Mouse (Mus musculus): Measurements from ENCODE around the gene Hoxc12. TPM values are rescaled to one million over a fixed set of nuclear protein-coding genes. Genes with fewer than 3 reads are reported as not detected.

Hoxc12 gene
- total RNA-seq, 2 experiments from 2014 or later: not detected

DNA sequence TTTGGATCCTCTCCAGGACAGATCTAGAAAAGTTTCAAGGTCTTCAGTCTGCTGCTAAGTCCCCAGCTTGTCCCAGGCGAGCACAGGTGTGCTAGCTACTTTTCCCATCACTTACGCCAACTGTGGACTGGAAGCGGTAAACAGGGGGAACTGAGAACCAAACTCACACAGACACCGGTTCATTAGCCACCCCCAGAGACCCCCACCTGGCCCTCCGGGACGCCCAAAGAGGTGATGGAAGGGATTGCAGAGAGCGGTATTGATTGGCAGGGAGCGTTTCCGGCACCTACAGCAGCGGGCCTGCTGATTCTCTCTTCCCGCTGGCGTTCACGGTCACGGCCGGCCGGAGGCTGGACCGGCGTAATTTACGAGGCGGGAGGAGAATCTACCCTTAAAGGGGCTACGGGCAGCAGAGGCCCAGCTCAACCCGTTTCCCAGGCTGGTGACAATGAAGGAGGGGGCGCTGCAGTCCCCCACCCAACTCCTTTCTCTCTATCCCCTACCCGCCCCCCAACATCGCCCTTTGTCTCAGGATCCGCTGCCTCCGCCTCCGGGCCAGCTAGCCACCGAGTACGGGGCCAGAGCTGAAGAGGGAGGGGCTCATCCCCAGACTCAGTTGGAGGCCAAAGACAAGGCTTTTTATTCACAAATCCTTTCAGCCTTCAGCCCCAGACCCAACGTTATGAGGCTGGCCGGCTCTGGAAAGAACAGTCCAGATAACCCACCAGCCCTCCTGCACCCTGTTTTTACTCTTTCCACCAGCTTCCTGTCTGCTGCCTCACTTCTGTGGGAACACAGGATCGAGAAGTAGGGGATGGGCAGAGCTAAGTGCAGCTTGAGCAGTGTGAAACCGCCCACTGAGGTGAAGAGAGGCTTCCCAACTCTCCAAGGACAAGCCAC lies 2.9 kb downstream of the Hoxc12 start:
- no peak for DNase-seq

- DNase-seq: no peak
These were observed 6.3 kb downstream of the Hoxc12 start for GRCm38 (mm10) chr15:102942739-102943467.

DNA sequence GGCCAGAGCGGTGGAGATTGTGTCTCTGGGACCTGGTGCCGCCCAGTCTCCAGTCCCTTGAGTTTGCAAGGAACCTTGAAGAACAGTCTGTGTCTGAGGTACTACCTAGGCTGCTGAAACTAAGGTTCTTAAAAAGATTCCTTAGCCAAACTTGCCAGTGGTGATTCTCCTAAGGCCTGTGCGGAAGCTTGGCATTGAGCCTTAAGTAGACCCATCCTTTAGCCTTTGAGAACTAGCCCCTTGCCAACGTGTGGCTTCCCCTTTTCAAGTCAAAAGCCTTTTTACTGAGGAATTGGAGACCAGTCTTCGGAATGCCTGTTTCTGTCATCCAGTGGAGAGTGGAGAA lies 6.9 kb downstream of the Hoxc12 start:
- DNase-seq: no peak

GRCm38 (mm10) chr15:102945185-102946077 lies 8.9 kb downstream of the Hoxc12 start:
- no peak for DNase-seq

GRCm38 (mm10) chr15:102947276-102947675 lies 10.7 kb downstream of the Hoxc12 start:
- no peak for DNase-seq

- no peak for DNase-seq
These were observed 12.3 kb downstream of the Hoxc12 start for GRCm38 (mm10) chr15:102948842-102949241.

DNA sequence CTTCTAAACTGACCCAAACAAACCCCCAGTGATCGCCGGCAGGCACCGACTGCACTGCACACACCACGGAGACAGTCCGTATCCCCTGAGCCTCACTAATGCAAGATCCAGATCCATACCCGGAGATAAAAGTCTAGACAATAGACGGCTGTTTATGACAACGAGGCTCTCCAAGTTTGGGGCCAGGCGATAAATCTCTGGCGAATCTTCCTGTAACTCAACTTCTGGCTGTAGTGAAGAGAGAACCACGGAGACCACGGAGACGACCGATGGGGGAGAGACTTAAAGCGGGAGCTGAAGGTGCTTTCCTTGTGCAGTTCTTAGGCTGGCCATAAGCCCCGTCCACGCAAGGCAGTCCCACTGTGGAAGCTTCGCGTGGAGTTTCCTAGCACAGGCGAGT lies 13.1 kb downstream of the Hoxc12 start:
- DNase-seq: no peak

- no peak for DNase-seq
These were observed 14.3 kb downstream of the Hoxc12 start for GRCm38 (mm10) chr15:102950877-102951276.

- no peak for DNase-seq
These were observed 17.0 kb downstream of the Hoxc12 start for GRCm38 (mm10) chr15:102953561-102953960.

GRCm38 (mm10) chr15:102954192-102955006 lies 17.8 kb downstream of the Hoxc12 start, which contains the start of gene Hoxc11:
Gene Hoxc11, plus strand, starts transcription at chr15:102954427.
- no peak for DNase-seq

GRCm38 (mm10) chr15:102955007-102955382 lies 18.4 kb downstream of the Hoxc12 start:
- DNase-seq: no peak

DNA sequence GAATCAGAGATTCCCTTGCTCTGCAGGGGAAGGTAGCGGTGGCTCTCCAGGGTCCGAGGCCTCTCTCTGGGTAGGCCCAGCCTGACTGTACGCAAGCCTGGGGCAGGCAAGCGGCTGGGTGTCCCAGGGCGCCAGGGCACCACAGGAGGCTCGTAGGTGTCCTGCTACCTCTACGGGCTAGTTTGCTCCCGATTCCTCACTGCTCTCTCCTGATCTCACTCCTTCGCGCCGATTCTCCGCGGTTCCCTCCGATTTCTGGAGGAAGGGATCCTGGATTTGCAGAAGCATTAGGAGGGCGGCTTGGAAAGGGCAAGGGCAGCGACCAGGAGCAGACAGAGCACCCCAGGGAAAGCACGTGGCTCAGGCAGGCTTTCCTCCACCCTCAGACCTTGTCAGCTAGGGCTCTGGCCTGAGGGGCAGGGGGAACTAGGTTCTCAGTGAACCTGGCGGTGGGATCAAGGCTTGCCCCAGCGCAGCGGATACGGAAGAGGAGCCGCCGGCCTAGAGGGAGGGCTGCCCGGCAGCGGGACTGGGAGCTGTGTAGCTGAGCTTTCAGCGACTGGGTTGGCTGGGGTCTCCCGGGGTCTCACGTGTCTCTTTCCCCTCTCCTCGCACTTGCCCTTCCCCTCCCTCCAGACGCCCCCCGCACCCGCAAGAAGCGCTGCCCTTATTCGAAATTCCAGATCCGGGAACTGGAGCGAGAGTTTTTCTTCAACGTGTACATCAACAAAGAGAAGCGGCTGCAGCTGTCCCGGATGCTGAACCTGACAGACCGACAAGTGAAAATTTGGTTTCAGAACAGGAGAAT lies 19.5 kb downstream of the Hoxc12 start:
- DNase-seq: no peak

DNA sequence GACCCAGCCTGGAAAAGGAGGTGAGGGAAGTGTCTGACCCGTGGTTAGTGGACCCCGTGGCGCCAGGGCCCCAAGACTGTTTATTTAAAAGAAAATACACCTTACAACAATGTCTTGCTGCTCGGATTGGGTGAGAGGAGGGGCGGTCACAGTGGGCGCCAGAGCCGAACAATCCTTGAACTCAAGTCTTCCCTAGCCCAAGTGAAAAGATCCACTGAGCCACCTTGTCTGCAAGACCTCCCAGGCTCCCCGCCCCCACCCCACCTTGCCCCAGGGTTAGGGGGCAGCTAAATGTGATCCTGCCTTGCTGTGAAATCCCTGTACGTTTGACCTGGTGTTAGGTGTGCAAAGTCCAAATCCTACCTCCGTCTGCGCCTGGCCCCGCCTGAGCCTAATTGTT lies 20.3 kb downstream of the Hoxc12 start:
- DNase-seq: no peak

DNA sequence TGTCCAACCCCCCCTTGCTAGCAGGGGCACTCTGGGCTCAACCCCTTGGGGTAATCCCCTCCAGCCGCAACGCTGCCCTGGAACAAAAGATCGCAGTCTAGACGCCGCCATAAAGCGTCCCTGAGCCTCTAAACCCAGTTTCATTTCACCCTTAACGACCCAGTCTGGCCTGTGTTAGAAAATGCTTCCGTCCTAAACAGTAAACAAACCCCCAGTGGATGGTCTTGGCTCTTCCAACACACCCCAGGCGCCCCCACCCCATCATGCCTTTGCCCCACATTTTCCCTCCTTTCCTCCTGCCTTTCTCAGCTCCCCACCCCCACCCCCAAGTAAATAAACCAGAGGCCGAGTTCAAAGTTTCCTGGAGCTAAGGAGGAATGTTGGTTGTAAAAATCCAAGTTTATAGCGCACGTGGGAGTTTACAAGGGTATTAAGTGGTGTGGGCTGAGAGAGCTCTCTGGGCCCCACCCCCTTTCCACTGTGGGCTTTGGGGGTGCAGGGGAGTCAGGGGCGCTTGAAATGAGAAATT lies 23.2 kb downstream of the Hoxc12 start:
- DNase-seq: no peak

- DNase-seq: no peak
These were observed 25.2 kb downstream of the Hoxc12 start for GRCm38 (mm10) chr15:102961728-102962127.

- DNase-seq: no peak
These were observed 25.9 kb downstream of the Hoxc12 start for GRCm38 (mm10) chr15:102962492-102962891.

DNA sequence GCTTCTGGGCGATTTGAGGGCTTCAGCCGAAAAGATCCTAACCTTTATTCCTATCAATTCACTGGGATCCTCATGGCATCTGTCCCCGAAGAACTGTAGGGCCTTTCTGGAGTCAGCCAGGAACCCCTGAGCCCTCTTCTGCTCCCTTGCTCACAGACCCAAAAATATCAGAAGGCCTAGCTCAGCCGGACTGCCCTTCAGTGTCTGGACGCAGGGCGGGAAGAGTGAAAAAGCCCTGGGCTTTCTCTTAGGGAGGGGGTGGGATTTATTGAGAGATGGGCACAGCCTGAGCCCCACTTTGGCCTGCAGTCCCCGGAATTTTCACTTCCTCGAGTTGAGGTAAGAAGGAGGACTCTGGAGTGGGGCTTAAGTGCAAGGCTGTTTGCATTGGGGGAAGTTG lies 26.7 kb downstream of the Hoxc12 start:
- DNase-seq: no peak

GRCm38 (mm10) chr15:102963671-102964640 lies 27.4 kb downstream of the Hoxc12 start:
- DNase-seq: no peak
